Mouse (Mus musculus): ENCODE measurements around the gene Tgm2. TPM values are rescaled to one million over a fixed set of nuclear protein-coding genes. Genes with fewer than 3 reads are reported as not detected.

Tgm2 gene
- total RNA-seq, 2 experiments from 2014 or later: 7.1 to 8.3 TPM

DNA sequence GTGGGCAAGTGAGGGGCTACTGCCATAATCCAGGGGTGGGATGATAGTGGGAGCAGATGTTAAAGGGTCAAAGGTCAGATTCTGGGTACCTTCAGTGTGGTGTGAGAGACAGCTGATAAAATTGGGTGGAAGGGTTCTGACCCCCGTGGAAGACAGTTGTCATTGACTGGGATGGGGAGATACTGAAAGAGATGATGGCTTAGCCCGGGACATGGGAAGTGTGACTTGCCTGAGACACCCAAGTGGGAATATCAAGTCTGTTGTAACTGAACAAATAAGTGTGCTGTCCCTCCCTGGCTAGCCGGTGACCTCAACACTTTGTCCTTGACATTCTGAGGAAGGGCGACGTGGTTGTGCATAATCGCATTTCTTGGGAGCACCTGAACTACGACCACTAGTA is 23.5 kb upstream of the Tgm2 start:
- intact Hi-C loops (cut with DNase I): no loop called here
- DNase-seq (ENCODE audit: low spot score in 2 of 2): no peak

DNA sequence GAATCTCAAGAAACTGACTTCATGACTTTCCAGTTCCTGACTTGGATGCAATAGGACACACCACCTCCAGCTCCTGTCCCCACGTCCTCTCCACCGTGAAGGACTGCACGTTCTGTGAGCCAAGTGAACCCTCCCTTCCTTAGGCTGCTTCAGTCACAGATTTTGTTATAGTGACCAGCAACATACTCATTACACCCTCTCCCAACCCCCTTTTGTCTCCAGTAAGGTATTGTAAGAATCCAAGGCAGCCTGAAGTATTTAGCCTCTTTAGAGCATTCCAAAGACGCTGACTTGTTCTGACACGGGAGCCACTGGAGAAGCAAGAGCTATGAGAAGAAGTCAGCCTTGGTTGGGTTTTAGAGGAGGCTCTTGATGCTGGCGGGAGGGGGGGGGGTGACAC is 23.1 kb upstream of the Tgm2 start:
- intact Hi-C loops (cut with DNase I): no loop called here
- no peak for DNase-seq (ENCODE audit: low spot score in 2 of 2)

DNA sequence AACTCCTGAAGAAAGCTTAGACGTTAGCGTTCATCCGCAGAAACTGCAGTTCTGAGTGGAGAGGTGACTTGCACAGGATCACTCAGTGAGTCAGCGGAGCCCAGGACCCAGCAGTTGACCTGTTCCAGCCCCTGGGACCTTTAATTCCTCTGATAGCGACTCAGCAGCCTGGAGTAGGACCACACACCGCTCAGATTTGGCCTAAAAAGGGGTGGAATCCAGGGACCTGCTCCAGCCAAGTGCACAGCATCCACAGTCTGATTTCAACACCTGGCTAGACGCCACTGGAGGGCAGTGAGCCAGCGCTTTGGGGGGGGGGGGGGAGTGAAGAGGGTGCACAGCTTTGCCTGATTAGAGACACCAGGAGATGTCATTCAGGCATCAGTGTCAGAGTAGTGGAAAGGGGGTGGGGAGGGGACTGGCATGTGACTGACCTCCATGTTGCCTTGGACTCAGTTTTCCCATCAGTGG is 22.5 kb upstream of the Tgm2 start:
- intact Hi-C loops (cut with DNase I): no loop called here
- DNase-seq (ENCODE audit: low spot score in 2 of 2): no peak

DNA sequence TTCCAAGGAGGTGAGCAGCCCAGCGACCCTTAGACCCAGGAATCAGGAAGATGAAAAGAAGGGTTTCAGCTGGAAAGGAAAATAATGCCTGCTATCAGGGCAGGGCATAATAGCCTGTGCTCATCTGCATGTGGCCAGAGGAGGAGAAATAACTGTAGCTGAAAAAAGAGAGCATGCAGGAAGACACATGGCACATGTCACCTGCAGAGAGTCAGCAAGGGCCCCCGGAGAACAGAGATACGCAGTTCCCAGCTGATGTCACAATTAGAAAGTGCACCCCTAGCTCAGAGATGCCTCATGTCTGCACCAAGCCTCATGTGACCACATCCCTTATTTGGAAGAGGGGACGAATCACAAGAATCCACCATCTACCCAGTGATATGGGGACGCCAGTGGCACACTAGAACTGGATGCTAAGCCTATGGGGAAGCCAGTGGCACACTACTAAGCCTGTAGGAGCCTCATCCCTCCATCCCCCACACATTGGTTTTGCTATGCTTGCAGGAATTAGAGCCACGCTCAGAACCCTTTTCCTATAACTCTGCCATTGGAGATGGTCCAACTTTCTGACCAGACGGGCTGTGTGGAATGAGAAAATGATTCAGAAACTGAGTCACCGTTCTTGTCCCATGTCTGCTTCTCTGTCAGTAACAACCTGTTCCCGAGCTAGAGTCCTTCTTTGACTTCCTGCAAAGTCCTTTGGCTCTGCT is 21.4 kb upstream of the Tgm2 start:
- intact Hi-C loops (cut with DNase I): no loop called here
- no peak for DNase-seq (ENCODE audit: low spot score in 2 of 2)

DNA sequence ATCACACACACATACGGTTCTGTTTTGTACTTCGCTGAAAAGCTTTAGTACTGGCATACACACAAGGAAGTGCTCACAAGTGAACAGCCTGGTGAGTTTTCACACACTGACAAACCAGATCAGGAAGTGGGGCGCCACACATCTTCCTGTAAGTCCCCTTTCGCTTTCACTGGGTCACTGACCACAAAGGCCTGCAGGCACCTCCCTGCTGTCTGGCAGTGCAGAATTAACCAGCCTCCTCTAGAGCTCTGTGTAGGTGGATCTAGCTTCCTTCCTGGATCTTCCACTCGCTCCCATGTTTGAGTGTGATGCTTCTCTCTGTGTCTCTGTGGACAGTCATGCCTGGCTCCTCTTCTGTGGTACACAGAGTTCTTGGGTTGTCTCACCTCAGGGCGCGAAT is 20.4 kb upstream of the Tgm2 start:
- no peak for DNase-seq (ENCODE audit: low spot score in 2 of 2)
- intact Hi-C loops (cut with DNase I): no loop called here

DNA sequence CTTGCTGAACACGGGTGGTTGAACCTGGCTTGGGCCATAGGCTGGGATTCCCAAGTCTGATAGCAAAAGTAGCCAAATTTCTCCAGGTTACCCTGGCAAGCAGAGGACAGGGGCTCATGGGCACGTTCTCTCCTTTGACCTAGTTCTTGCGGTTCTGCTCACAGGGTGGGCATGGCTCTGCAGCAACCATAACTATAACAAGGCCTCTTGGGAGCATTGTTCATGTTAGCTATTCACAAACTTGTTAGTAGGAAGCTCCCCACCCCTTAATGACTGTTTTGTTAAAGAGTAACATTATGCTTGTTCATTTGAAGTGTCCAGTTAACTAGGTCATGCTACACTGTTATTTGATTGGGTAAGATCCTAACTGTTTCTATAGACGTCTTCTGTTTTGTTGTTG is 19.5 kb upstream of the Tgm2 start:
- intact Hi-C loops (cut with DNase I): no loop called here
- DNase-seq (ENCODE audit: low spot score in 2 of 2): no peak

DNA sequence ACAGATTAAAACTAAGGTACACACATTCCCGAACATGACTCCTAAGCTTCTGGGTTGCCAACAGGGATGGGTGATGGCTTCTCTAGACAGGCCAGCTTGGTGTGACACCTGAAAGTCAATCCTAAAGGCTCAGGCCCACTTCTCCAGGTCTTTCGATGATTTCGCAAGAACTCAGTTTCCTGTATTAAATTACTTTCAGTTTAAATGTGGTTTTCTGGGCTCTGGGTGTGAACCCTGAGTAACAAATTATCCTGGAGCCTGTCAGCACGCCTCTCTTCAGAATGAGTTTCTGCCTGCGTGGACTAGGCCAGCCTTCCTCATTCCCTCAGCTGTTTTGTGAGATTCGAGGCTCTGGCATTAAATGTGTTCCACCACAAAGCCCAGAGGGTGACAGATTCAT is 16.8 kb upstream of the Tgm2 start:
- intact Hi-C loops (cut with DNase I): no loop called here

DNA sequence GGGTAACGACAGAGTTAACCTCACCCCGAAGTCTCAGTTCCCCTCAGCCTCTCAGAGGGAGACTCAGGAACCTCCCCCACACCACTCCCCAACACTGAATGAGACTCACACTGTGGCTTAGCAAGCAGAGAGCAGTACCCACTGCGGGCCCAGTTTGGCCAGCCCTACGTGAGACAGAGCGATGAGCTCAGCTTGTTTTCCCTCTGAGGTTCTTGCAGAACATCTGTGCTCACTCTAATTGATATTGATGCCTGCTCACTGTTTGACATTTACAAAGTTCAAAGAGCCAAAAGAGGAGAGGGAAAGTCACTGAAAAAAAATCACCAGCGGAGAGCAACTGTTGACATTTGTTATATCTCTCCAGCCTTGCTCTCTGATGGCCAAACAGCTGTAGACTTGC is 15.5 kb upstream of the Tgm2 start:
- no peak for DNase-seq (ENCODE audit: low spot score in 2 of 2)
- intact Hi-C loops (cut with DNase I): no loop called here

More for the DNA sequence above, 16.8 kb upstream of the Tgm2 start:
- DNase-seq (ENCODE audit: low spot score in 2 of 2): no peak

GRCm38 (mm10) chr2:158159376-158160235 is 13.4 kb upstream of the Tgm2 start:
- no peak for DNase-seq (ENCODE audit: low spot score in 2 of 2)
- intact Hi-C loops (cut with DNase I): no loop called here

DNA sequence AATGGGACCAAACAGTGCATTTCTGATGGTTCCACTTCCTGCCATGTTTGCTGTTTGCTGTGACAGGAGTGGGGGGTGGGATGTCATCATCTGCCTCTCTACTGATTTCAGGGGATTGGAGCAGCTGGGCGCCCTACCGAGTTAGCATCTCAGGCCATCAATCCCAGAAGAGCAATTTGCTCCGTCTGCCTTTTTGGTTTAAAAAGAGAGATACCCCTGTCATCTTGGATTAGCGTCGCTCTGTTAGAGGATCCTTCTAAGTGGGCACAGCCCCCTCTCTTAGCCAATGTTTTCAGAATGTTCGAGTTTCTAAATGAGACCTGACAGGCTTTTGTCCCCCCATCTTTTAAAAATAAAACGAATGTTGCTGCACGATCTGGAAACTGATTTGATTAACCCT is 11.4 kb upstream of the Tgm2 start:
- DNase-seq (ENCODE audit: low spot score in 2 of 2): no peak
- intact Hi-C loops (cut with DNase I): no loop called here

- no peak for DNase-seq (ENCODE audit: low spot score in 2 of 2)
- intact Hi-C loops (cut with DNase I): no loop called here
These were observed 10.3 kb upstream of the Tgm2 start for GRCm38 (mm10) chr2:158156487-158156886.

- no peak for DNase-seq (ENCODE audit: low spot score in 2 of 2)
- intact Hi-C loops (cut with DNase I): no loop called here
These were observed 9.4 kb upstream of the Tgm2 start for GRCm38 (mm10) chr2:158155615-158156014.

- intact Hi-C loops (cut with DNase I): no loop called here
These were observed 8.9 kb upstream of the Tgm2 start for GRCm38 (mm10) chr2:158155101-158155500.

DNA sequence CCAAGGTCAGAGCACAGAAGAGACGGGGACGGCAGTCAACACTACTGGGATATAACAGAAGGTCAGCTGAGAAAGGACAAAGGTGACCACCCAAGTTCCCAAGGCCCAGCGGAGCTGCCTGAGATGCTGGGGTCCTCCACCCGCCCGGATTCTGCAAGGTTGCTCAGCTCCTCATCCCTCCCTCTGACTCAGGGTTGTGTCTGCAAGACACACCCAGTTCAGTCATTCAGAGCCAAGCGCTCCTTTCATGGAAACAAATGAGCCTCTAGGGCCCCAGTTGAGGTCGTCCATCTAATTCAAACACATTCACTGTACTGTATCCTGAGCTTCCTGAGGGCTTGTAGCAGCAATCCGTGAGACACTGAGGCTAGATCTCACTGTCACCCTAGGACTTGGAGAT is 8.4 kb upstream of the Tgm2 start:
- intact Hi-C loops (cut with DNase I): no loop called here
- no peak for DNase-seq (ENCODE audit: low spot score in 2 of 2)

More at GRCm38 (mm10) chr2:158155101-158155500, 8.9 kb upstream of the Tgm2 start:
- DNase-seq (ENCODE audit: low spot score in 2 of 2): no peak

GRCm38 (mm10) chr2:158153728-158154343 is 7.6 kb upstream of the Tgm2 start:
- DNase-seq (ENCODE audit: low spot score in 2 of 2): no peak

DNA sequence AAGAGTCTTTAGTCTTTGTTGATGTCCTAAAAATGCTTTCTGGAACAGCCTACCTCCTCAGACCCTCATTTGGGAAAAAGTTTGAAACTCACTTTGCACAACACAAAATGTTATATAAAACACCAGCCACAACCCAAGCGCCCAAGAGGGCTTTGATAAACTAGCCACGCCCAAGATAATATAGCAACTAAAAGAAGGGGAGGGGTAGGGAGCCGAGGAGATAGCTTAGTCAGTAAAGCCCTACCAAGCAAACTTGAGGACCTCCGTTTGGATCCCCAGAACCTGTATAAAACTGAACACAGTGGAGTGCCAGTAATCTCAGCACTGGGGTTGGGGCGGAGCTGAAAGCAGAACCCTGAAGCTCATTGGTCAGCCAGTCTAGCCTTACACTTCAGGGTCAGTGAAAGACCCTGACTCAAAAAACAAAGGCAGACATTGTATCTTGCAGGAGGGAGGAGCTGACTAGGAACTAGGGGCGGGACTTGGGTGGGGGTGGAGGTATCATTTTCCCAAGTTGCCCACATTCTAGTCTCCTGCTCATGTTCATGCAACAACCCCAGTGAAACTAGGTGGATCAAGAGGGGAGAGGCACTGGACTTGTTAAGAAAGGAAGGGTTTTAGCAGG is 6.6 kb upstream of the Tgm2 start:
- DNase-seq (ENCODE audit: low spot score in 2 of 2): no peak
- intact Hi-C loops (cut with DNase I): no loop called here

More at GRCm38 (mm10) chr2:158153728-158154343, 7.6 kb upstream of the Tgm2 start:
- intact Hi-C loops (cut with DNase I): no loop called here

- no peak for DNase-seq (ENCODE audit: low spot score in 2 of 2)
- intact Hi-C loops (cut with DNase I): no loop called here
These were observed 4.8 kb upstream of the Tgm2 start for GRCm38 (mm10) chr2:158151077-158151476.

GRCm38 (mm10) chr2:158146971-158147370 is 735 bp upstream of the Tgm2 start:
- intact Hi-C loops (cut with DNase I): loop anchor here (5.0 kb wide), 1 partner anchor 40 kb away; no protein-coding TSS in a partner anchor
- DNase-seq (ENCODE audit: low spot score in 2 of 2): no peak

DNA sequence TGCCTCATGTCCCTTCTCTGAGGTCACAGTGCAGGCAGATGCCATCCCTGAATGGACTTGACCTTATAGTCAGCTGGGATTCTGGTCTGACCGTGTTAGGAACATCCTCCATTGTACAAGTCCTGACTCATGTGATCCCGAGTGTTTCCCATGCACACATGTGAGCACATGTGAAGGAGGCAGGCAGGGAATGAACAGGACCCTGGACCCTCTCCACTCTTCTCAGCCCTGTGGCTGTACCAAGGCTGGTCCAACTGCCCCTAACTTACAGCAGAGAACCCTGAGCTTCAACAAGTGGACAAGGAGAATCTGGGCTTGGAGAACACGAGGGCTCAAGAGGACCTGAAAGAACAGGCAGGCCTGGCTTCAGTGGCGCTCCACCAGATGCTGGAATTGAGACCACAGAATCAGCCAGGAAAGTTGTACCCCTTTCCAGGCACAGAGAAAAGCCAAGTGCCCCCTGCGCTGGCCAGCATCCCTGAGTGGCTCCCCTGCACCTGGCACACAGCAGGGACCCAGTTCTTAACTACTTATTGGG is 639 bp downstream of the Tgm2 start:
- DNase-seq (ENCODE audit: low spot score in 2 of 2): no peak
- intact Hi-C loops (cut with DNase I): loop anchor here (5.0 kb wide), 1 partner anchor 38 kb away; no protein-coding TSS in a partner anchor
